Mouse (Mus musculus) heart, embryonic 15.5 days (tissue): Measurements from ENCODE around the gene Igfbp5. TPM values are rescaled to one million over a fixed set of nuclear protein-coding genes. Genes with fewer than 3 reads are reported as not detected.

Experiments used
- ATAC-seq: fragments of 200-750 bp; cut with Nextera tagmentation; replicated peaks from 2 replicates; pipeline ENCODE4 v1.8.0; 2017; ENCODE audit warnings: low read depth, moderate TSS enrichment; ENCODE audit not compliant: insufficient number of reproducible peaks, insufficient read depth, low FRiP score
- H3K27ac ChIP-seq: fragments of 300-500 bp; sonication (generic); 2 replicates; pipeline ENCODE4 v1.5.1; 2015; ENCODE audit warnings: mild to moderate bottlenecking, inconsistent platforms
- H3K27me3 ChIP-seq: fragments of 300-500 bp; sonication (generic); 2 replicates; pipeline ENCODE4 v1.6.1; 2015; ENCODE audit warnings: inconsistent platforms
- H3K36me3 ChIP-seq: fragments of 300-500 bp; sonication (generic); 2 replicates; pipeline ENCODE4 v1.6.1; 2015; ENCODE audit warnings: mild to moderate bottlenecking, inconsistent platforms
- H3K4me1 ChIP-seq: fragments of 300-500 bp; sonication (generic); replicated peaks from 2 replicates; pipeline ENCODE4 v1.6.1; 2015; ENCODE audit warnings: inconsistent platforms
- H3K4me2 ChIP-seq: fragments of 300-500 bp; sonication (generic); 2 replicates; pipeline ENCODE4 v1.6.1; 2015; ENCODE audit warnings: inconsistent platforms, mild to moderate bottlenecking, moderate library complexity
- H3K4me3 ChIP-seq: fragments of 300-500 bp; sonication (generic); 2 replicates; pipeline ENCODE4 v1.5.1; 2015; ENCODE audit warnings: mild to moderate bottlenecking, inconsistent platforms
- H3K9ac ChIP-seq: fragments of 300-500 bp; sonication (generic); 2 replicates; pipeline ENCODE4 v1.6.1; 2015; ENCODE audit warnings: mild to moderate bottlenecking, inconsistent platforms
- H3K9me3 ChIP-seq: fragments of 300-500 bp; sonication (generic); replicated peaks from 2 replicates; pipeline ENCODE4 v1.6.1; 2016; ENCODE audit warnings: inconsistent platforms
- WGBS: fragments of 180-500 bp; shearing (Covaris S2); methylation state at CpG from one replicate; pipeline ENCODE4 v1.1.7; 2015; ENCODE audit warnings: mixed read lengths; 5-methylcytosine and 5-hydroxymethylcytosine counted together
- polyA plus RNA-seq: library from polyadenylated mRNA; unstranded; fragments of >200 nt; fragmentation: Nextera tagmentation; extraction: Ambion mirVana; gene quantifications from 2 replicates; pipeline ENCODE4 v1.2.1, GENCODE M21; 2015

Gene Igfbp5
- polyA plus RNA-seq, 1 experiment from 2014 or later = 79.0 TPM

DNA sequence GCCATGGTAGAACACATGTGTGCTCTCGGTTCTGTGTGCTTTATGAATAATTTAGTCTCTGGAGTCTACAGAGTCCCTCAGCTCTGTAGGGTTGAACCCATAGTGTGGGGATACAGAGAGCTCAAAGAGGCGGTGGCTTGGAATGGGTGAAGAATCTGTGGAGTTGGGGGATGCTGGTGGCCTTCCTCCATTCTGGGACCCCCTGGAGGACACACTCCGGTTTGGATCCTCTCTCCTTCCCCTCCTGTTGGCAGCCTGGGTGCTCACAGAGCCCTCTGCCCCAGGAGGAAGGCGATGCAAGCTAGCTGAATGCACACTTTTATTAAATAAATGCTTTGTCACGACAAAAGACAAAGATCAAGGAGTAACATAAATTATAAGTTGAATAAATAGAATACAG lies 17.1 kb downstream of the Igfbp5 start:
- H3K27me3 ChIP-seq = no peaks in the 10 kb centered on the region
- no peak overlapping the region for H3K9ac ChIP-seq
- H3K36me3 ChIP-seq = peaks cover 29% of the 10 kb centered on the region
- H3K4me3 ChIP-seq = no peak overlapping the region
- ATAC-seq = no peak
- H3K9me3 ChIP-seq = no peaks in the 10 kb centered on the region
- H3K4me1 ChIP-seq = no peaks in the 10 kb centered on the region
- WGBS = 69% methylated on average over 5 of the region's 5 CpGs
- H3K27ac ChIP-seq = no peak overlapping the region
- no peak overlapping the region for H3K4me2 ChIP-seq

- Histone ChIP-seq H3K4me2 (no peak overlapping the region), H3K27ac (no peak overlapping the region), H3K27me3 (no peaks in the 10 kb centered on the region), H3K4me3 (no peak overlapping the region), H3K36me3 (peaks cover 28% of the 10 kb centered on the region), H3K4me1 (no peaks in the 10 kb centered on the region), H3K9me3 (no peaks in the 10 kb centered on the region), H3K9ac (no peak overlapping the region)
- WGBS = 78% methylated on average over 7 of the region's 7 CpGs
- no peak for ATAC-seq
These were observed 17.5 kb downstream of the Igfbp5 start for GRCm38 (mm10) chr1:72857142-72857541.

GRCm38 (mm10) chr1:72856209-72856909 lies 18.3 kb downstream of the Igfbp5 start:
- 68% methylated on average over 19 of the region's 19 CpGs for WGBS
- ATAC-seq = no peak
- Histone ChIP-seq H3K9me3 (no peaks in the 10 kb centered on the region), H3K4me2 (no peak overlapping the region), H3K9ac (no peak overlapping the region), H3K4me1 (no peaks in the 10 kb centered on the region), H3K27me3 (no peaks in the 10 kb centered on the region), H3K27ac (no peak overlapping the region), H3K4me3 (no peak overlapping the region), H3K36me3 (peaks cover 22% of the 10 kb centered on the region)

DNA sequence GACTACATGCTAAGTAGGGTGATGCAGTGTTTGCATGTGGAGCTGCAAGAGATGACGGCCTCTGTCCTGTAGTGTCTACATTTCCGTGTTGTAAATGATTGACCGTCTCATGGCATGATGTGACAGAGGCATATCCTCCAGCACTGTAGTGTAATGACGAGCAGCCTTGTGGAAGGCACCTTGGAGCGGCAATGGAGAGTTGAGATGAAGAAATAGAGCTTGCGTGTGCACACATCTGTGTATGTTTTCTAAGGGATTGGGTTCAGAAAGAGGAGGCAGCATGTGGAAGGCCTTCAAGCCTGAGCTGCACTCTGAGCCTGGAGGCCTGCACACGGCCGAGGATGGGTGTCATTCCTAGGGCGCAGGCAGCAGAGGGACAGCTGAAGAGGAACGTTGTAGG lies 19.0 kb downstream of the Igfbp5 start:
- no peak overlapping the region for H3K9ac ChIP-seq
- H3K27ac ChIP-seq = no peak overlapping the region
- H3K27me3 ChIP-seq = no peaks in the 10 kb centered on the region
- H3K36me3 ChIP-seq = peaks cover 17% of the 10 kb centered on the region
- ATAC-seq = no peak
- WGBS = 72% methylated on average over 10 of the region's 10 CpGs
- no peaks in the 10 kb centered on the region for H3K4me1 ChIP-seq
- no peaks in the 10 kb centered on the region for H3K9me3 ChIP-seq
- H3K4me2 ChIP-seq = no peak overlapping the region
- H3K4me3 ChIP-seq = no peak overlapping the region

- 50% methylated on average over 10 of the region's 10 CpGs for WGBS
- H3K36me3 ChIP-seq = peaks cover 7% of the 10 kb centered on the region; the same call in 1 of the 2 replicates
- no peak for ATAC-seq
- no peak overlapping the region for H3K27ac ChIP-seq
- H3K4me2 ChIP-seq = no peak overlapping the region
- H3K4me3 ChIP-seq = no peak overlapping the region
- no peaks in the 10 kb centered on the region for H3K9me3 ChIP-seq
- H3K27me3 ChIP-seq = no peaks in the 10 kb centered on the region
- no peak overlapping the region for H3K9ac ChIP-seq
- no peaks in the 10 kb centered on the region for H3K4me1 ChIP-seq
These were observed 20.1 kb downstream of the Igfbp5 start for GRCm38 (mm10) chr1:72854337-72855237.

DNA sequence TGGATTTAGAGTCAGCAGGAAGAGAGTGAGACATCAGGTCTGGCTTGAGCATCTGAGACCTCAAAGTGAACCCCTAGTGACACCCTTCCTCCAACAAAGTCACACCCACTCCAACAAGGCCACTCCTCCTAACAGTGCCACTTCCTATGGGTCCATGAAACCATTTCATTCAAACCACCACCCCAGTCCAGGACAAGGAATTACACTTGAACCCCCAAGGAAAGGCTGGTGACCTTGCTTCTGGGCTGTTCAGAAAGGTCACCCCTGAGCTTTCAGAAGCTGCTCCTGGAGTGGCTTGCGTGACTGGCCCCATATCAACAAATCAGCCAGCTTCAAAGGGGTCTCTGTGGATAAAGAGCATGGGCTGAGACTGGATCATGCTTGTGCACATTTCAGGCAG lies 20.9 kb downstream of the Igfbp5 start:
- 68% methylated on average over 1 of the region's 1 CpGs for WGBS
- no peak for ATAC-seq
- H3K4me3 ChIP-seq = no peak overlapping the region
- no peak overlapping the region for H3K27ac ChIP-seq
- no peaks in the 10 kb centered on the region for H3K27me3 ChIP-seq
- H3K4me2 ChIP-seq = no peak overlapping the region
- no peaks in the 10 kb centered on the region for H3K4me1 ChIP-seq
- 0 out of 2 replicates have a peak, but pooled peaks cover 4% of the 10 kb centered on the region for H3K36me3 ChIP-seq
- H3K9me3 ChIP-seq = no peaks in the 10 kb centered on the region
- H3K9ac ChIP-seq = no peak overlapping the region

- Histone ChIP-seq H3K9me3 (no peaks in the 10 kb centered on the region), H3K27ac (no peak overlapping the region), H3K4me1 (no peaks in the 10 kb centered on the region), H3K9ac (no peak overlapping the region), H3K4me2 (no peak overlapping the region), H3K36me3 (no peaks in the 10 kb centered on the region), H3K4me3 (no peak overlapping the region), H3K27me3 (no peaks in the 10 kb centered on the region)
- ATAC-seq = no peak
- 88% methylated on average over 8 of the region's 8 CpGs for WGBS
These were observed 25.6 kb downstream of the Igfbp5 start for GRCm38 (mm10) chr1:72849037-72849436.

- Histone ChIP-seq H3K4me3 (no peak overlapping the region), H3K27me3 (no peaks in the 10 kb centered on the region), H3K4me2 (no peak overlapping the region), H3K9me3 (no peaks in the 10 kb centered on the region), H3K9ac (no peak overlapping the region), H3K36me3 (no peaks in the 10 kb centered on the region), H3K27ac (no peak overlapping the region), H3K4me1 (no peaks in the 10 kb centered on the region)
- 81% methylated on average over 4 of the region's 4 CpGs for WGBS
- ATAC-seq = no peak
These were observed 26.8 kb downstream of the Igfbp5 start for GRCm38 (mm10) chr1:72847849-72848380.

- Histone ChIP-seq H3K9ac (no peak overlapping the region), H3K27ac (no peak overlapping the region), H3K27me3 (no peaks in the 10 kb centered on the region), H3K36me3 (no peaks in the 10 kb centered on the region), H3K4me2 (no peak overlapping the region), H3K4me1 (peaks cover 4% of the 10 kb centered on the region), H3K9me3 (no peaks in the 10 kb centered on the region), H3K4me3 (no peak overlapping the region)
- no peak for ATAC-seq
- WGBS = 86% methylated on average over 6 of the region's 6 CpGs
These were observed 30.0 kb downstream of the Igfbp5 start for GRCm38 (mm10) chr1:72844675-72845074.

- no peak for ATAC-seq
- Histone ChIP-seq H3K9me3 (no peaks in the 10 kb centered on the region), H3K9ac (no peak overlapping the region), H3K27me3 (no peaks in the 10 kb centered on the region), H3K36me3 (no peaks in the 10 kb centered on the region), H3K4me3 (no peak overlapping the region), H3K4me1 (peaks cover 11% of the 10 kb centered on the region), H3K4me2 (no peak overlapping the region), H3K27ac (no peak overlapping the region)
- 69% methylated on average over 18 of the region's 18 CpGs for WGBS
These were observed 31.8 kb downstream of the Igfbp5 start for GRCm38 (mm10) chr1:72842666-72843459.

GRCm38 (mm10) chr1:72839791-72840190 lies 34.9 kb downstream of the Igfbp5 start:
- H3K4me1 ChIP-seq = peaks cover 14% of the 10 kb centered on the region
- H3K36me3 ChIP-seq = no peaks in the 10 kb centered on the region
- H3K9me3 ChIP-seq = no peaks in the 10 kb centered on the region
- H3K9ac ChIP-seq = no peak overlapping the region
- ATAC-seq = no peak
- H3K27ac ChIP-seq = peak overlapping the region; percentile 32; the same call in 1 of the 2 replicates
- H3K27me3 ChIP-seq = no peaks in the 10 kb centered on the region
- H3K4me3 ChIP-seq = no peak overlapping the region
- H3K4me2 ChIP-seq = 0 out of 2 replicates have a peak overlapping the region, but pooled peaks have one; percentile 0
- WGBS = 61% methylated on average over 7 of the region's 7 CpGs
